ENCODE assay signal across 9 mouse cellular contexts in the genomic region with DNA sequence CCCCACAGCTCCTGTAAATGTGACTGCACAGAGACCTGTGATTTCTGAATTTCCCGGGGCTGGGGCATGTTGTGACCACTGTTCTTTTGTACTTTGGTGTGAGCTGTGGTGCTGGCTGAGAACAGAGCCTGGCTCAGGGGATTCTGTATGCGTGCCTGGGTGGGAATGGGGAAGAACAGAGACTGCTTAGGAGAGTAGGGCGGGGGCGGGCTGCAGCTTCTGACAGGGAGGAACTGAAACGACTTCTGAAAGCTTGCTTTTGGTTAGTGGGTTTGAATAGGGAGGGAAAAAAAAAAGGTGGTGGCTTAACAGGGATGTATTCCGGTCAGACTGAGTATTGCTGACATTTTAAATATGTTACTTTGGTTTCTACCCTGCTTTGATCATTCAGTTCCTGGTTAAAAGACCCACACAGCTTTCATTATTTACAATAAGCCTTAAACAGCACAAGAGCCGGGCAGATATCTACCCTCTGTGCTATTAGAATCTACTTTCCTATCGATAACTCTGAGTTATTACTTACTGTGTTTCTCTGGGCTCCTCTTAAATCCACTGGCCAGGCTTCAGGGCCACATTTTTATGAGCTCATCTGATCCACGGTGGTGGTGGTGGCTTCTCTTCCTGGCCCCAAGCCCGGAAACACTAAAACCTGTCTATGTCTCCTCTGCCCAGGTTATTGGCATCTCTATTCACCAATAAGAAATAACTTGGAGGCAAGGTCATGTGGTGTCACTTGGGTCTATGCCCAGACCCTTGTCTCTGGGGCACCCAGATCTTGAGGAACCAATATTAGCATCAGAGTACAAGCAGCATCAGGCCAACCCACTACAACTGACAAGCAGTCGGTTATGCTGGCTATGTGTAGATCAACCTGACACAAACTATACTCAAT. TPM values are rescaled to one million over a fixed set of nuclear protein-coding genes. Genes with fewer than 3 reads are reported as not detected.
DNase-seq lines count a peak whose midpoint lies in the region; ATAC-seq and TF ChIP-seq lines count a peak whose summit lies in the region.
"Had no signal": no experiment of that assay in that cellular context is flagged by ENCODE, and none has a peak within 500 bp of the region (broad histone marks: within the 10 kb centered on the region; RNA-seq: fewer than 3 reads in every experiment).

No protein-coding gene starts in this region.

- peaks cover 31% of the 10 kb centered on the region for H3K36me3 ChIP-seq in thymus, adult 2 months (ENCODE audit: control insufficient read depth, insufficient read depth, low read length)
- H3K36me3 ChIP-seq in limb, embryonic 10.5 days = no peaks in the 10 kb centered on the region

- no peak; the same call in 1 of the 2 replicates for TF ChIP-seq POLR2A in thymus, adult 2 months (IDR thresholded peaks at IDR 0.05; ENCODE audit: control insufficient read depth, extremely low read depth, insufficient read depth, low read length, poor library complexity)

- peak; percentile 44 for DNase-seq in gastrocnemius, adult 2 months
- no peak for DNase-seq in gastrocnemius, postnatal 25 days
- peak; percentile 20 for DNase-seq in liver
- peak; percentile 52 for DNase-seq in thymus, adult 2 months
- no peak for DNase-seq in limb, embryonic 10.5 days (ENCODE audit: low spot score)
- DNase-seq in layer of hippocampus, postnatal 36 days = no peak

- 2% methylated on average over 11 of the region's 11 CpGs for WGBS in thymus, adult 2 months
- WGBS in limb, embryonic 10.5 days = 58% methylated on average over 11 of the region's 11 CpGs

- H3K4me3 ChIP-seq in gastrocnemius, adult 2 months = peak overlapping the region; percentile 53
- peak overlapping the region; percentile 89 for H3K4me3 ChIP-seq in thymus, adult 2 months (ENCODE audit: control insufficient read depth, insufficient read depth, low read length)
- no peak overlapping the region for H3K4me3 ChIP-seq in limb, embryonic 10.5 days
- H3K4me3 ChIP-seq: myocyte had no signal

- H3K4me1 ChIP-seq in thymus, adult 2 months (replicated peaks; ENCODE audit: control insufficient read depth, insufficient read depth, low read length) = peaks cover 10% of the 10 kb centered on the region
- H3K4me1 ChIP-seq in limb, embryonic 10.5 days = no peaks in the 10 kb centered on the region

- intact Hi-C loops in gastrocnemius, adult 2 months (cut with DNase I) = no loop called here

- no peak for TF ChIP-seq CTCF in gastrocnemius, adult 2 months (IDR thresholded peaks at IDR 0.05)
- TF ChIP-seq CTCF in thymus, adult 2 months (IDR thresholded peaks at IDR 0.05; ENCODE audit: borderline replicate concordance, control insufficient read depth, extremely low read depth, insufficient read depth, low read length, poor library complexity) = no peak

- no peaks in the 10 kb centered on the region for H3K9me3 ChIP-seq in limb, embryonic 10.5 days (replicated peaks)

- peak; percentile 69 for ATAC-seq in CD4-positive, CD25-positive, alpha-beta regulatory T cell, adult 4 months
- peak; percentile 59; the same call in 1 of the 2 replicates for ATAC-seq in erythroblast, adult 5-6 weeks (replicated peaks; ENCODE audit: low FRiP score, poor library complexity, severe bottlenecking)

- peak overlapping the region; percentile 46 for H3K27ac ChIP-seq in gastrocnemius, adult 2 months
- peak overlapping the region; percentile 98 for H3K27ac ChIP-seq in thymus, adult 2 months (ENCODE audit: control insufficient read depth, insufficient read depth, low read length)
- no peak overlapping the region for H3K27ac ChIP-seq in limb, embryonic 10.5 days

- H3K27me3 ChIP-seq in thymus, adult 2 months (ENCODE audit: control insufficient read depth, insufficient read depth, low read length) = no peaks in the 10 kb centered on the region
- peaks cover 12% of the 10 kb centered on the region; the same call in 1 of the 2 replicates for H3K27me3 ChIP-seq in limb, embryonic 10.5 days (ENCODE audit: low read depth, poor library complexity, severe bottlenecking)

RNA-seq across cellular contexts. Expression of gene Slfn2, which starts 2.0 kb away (rescaled TPM):
- total RNA-seq in gastrocnemius, adult 2 months (2021) = 1 to 10 TPM in 1 of 2 experiments, under 1 TPM in 1; 0.48 to 1.1 TPM
- 1 to 10 TPM in 1 of 2 experiments, under 1 TPM in 1; 0.69 to 1.9 TPM for total RNA-seq in gastrocnemius, postnatal 25 days (2021)
- polyA plus RNA-seq in CD4-positive, CD25-positive, alpha-beta regulatory T cell, adult 4 months (2017; shearing (Covaris generic)) = 100 to 1,000 TPM; 806 to 834 TPM
- total RNA-seq in erythroblast, adult 5-6 weeks (2015; ENCODE audit: low replicate concordance) = 36.9 and 58.1 TPM in 2 replicates
- 71.9 and 73.6 TPM in 2 replicates for total RNA-seq in erythroblast, adult 5-6 weeks (2017; ENCODE audit: low replicate concordance)
- polyA plus RNA-seq in thymus, adult 2 months (2012; rRNA removed) = 40.6 and 44.7 TPM in 2 replicates
- polyA plus RNA-seq in limb, embryonic 10.5 days (2016; fragmentation: Nextera tagmentation; extraction: Ambion mirVana) = 0.34 and 1.2 TPM in 2 replicates
- under 1 TPM; 0.60 to 0.83 TPM for total RNA-seq in layer of hippocampus, postnatal 36 days (2021)

RNA-seq across cellular contexts. Expression of gene Slfn8, which starts 46.3 kb away (rescaled TPM):
- total RNA-seq in gastrocnemius, adult 2 months (2021) = under 1 TPM; 0.08 to 0.13 TPM
- under 1 TPM in 1 of 2 experiments, not detected in 1; 0.19 TPM for total RNA-seq in gastrocnemius, postnatal 25 days (2021)
- polyA plus RNA-seq in CD4-positive, CD25-positive, alpha-beta regulatory T cell, adult 4 months (2017; shearing (Covaris generic)) = 100 to 1,000 TPM; 109 to 141 TPM
- total RNA-seq in erythroblast, adult 5-6 weeks (2015; ENCODE audit: low replicate concordance) = 3.7 and 9.0 TPM in 2 replicates
- total RNA-seq in erythroblast, adult 5-6 weeks (2017; ENCODE audit: low replicate concordance) = 2.7 and 5.4 TPM in 2 replicates
- 4.0 and 4.2 TPM in 2 replicates for polyA plus RNA-seq in thymus, adult 2 months (2012; rRNA removed)
- 0.08 and 0.21 TPM in 2 replicates for polyA plus RNA-seq in limb, embryonic 10.5 days (2016; fragmentation: Nextera tagmentation; extraction: Ambion mirVana)
- total RNA-seq in layer of hippocampus, postnatal 36 days (2021) = under 1 TPM; 0.32 to 0.68 TPM
- polyA plus RNA-seq: myocyte had no signal

RNA-seq across cellular contexts. Expression of gene Slfn1, which starts 49.8 kb away (rescaled TPM):
- not detected for total RNA-seq in gastrocnemius, adult 2 months (2021)
- total RNA-seq in gastrocnemius, postnatal 25 days (2021) = not detected
- polyA plus RNA-seq in CD4-positive, CD25-positive, alpha-beta regulatory T cell, adult 4 months (2017; shearing (Covaris generic)) = 100 to 1,000 TPM; 247 to 270 TPM
- 16.5 and 18.6 TPM in 2 replicates for total RNA-seq in erythroblast, adult 5-6 weeks (2015; ENCODE audit: low replicate concordance)
- 23.3 and 26.2 TPM in 2 replicates for total RNA-seq in erythroblast, adult 5-6 weeks (2017; ENCODE audit: low replicate concordance)
- polyA plus RNA-seq in thymus, adult 2 months (2012; rRNA removed) = 16.3 and 24.3 TPM in 2 replicates
- not detected in 2 replicates for polyA plus RNA-seq in limb, embryonic 10.5 days (2016; fragmentation: Nextera tagmentation; extraction: Ambion mirVana)
- total RNA-seq in layer of hippocampus, postnatal 36 days (2021) = not detected
- polyA plus RNA-seq: myocyte had no signal

Comparison
In these comparisons a context has a peak if more than half of its experiments do, and no peak if none do; other contexts are left out.
1. DNase-seq: peak in gastrocnemius, adult 2 months (single experiment), liver (single experiment) and thymus, adult 2 months (single experiment); none in gastrocnemius, postnatal 25 days (single experiment), limb, embryonic 10.5 days (single experiment) and layer of hippocampus, postnatal 36 days (0 of 2).
2. RNA of gene Slfn2, which starts 2.0 kb away (total RNA-seq): 36.9 to 73.6 TPM in erythroblast, adult 5-6 weeks; 0.69 to 1.9 TPM in gastrocnemius, postnatal 25 days, 0.48 to 1.1 TPM in gastrocnemius, adult 2 months and 0.60 to 0.83 TPM in layer of hippocampus, postnatal 36 days; every median in the first group is over 10 times any median in the second.
3. RNA of gene Slfn1, which starts 49.8 kb away (total RNA-seq): 16.5 to 26.2 TPM in erythroblast, adult 5-6 weeks; not detected in layer of hippocampus, postnatal 36 days, not detected in gastrocnemius, adult 2 months and not detected in gastrocnemius, postnatal 25 days; every median in the first group is over 10 times any median in the second.